Mouse (Mus musculus): ENCODE results near the gene Olfr446. TPM values are rescaled to one million over a fixed set of nuclear protein-coding genes. Genes with fewer than 3 reads are reported as not detected.

Gene Olfr446
- not detected in 2 replicates for polyA plus RNA-seq (2015; fragmentation: Nextera tagmentation; extraction: Ambion mirVana)

GRCm38 (mm10) chr6:42921077-42921476 lies at the start of gene Olfr446:
Gene Olfr446 (plus strand): TSS chr6:42921377.
- no peak within 1 kb of the TSS for H3K4me2 ChIP-seq
- H3K36me3 ChIP-seq = no peaks in the 10 kb centered on the region
- H3K27ac ChIP-seq = no peak within 1 kb of the TSS
- no peaks in the 10 kb centered on the region for H3K27me3 ChIP-seq
- no peaks in the 10 kb centered on the region for H3K4me1 ChIP-seq (replicated peaks)
- 64% methylated on average over 2 of the region's 2 CpGs for WGBS
- H3K9me3 ChIP-seq = no peaks in the 10 kb centered on the region
- ATAC-seq (ENCODE audit: low FRiP score) = no peak
- no peak within 1 kb of the TSS for H3K4me3 ChIP-seq
- no peak within 1 kb of the TSS for H3K9ac ChIP-seq

GRCm38 (mm10) chr6:42876323-42876722 lies 44.9 kb upstream of the Olfr446 start:
- Histone ChIP-seq H3K4me3 (no peak overlapping the region), H3K27me3 (no peaks in the 10 kb centered on the region), H3K9ac (no peak overlapping the region), H3K36me3 (no peaks in the 10 kb centered on the region), H3K4me2 (no peak overlapping the region), H3K4me1 (replicated peaks) (no peaks in the 10 kb centered on the region), H3K27ac (no peak overlapping the region), H3K9me3 (no peaks in the 10 kb centered on the region)
- ATAC-seq (ENCODE audit: low FRiP score) = no peak

- ATAC-seq (ENCODE audit: low FRiP score) = no peak
These were observed 31.0 kb upstream of the Olfr446 start, which contains the start of gene Olfr448 for GRCm38 (mm10) chr6:42890141-42890540. Gene Olfr448 (plus strand): TSS chr6:42890441.

GRCm38 (mm10) chr6:42900345-42900744 lies 20.8 kb upstream of the Olfr446 start:
- no peak for ATAC-seq (ENCODE audit: low FRiP score)
- Histone ChIP-seq H3K27ac (no peak overlapping the region), H3K4me1 (replicated peaks) (no peaks in the 10 kb centered on the region), H3K27me3 (no peaks in the 10 kb centered on the region), H3K4me2 (no peak overlapping the region), H3K36me3 (no peaks in the 10 kb centered on the region), H3K9me3 (no peaks in the 10 kb centered on the region), H3K4me3 (no peak overlapping the region), H3K9ac (no peak overlapping the region)
- WGBS = 26% methylated on average over 1 of the region's 1 CpGs

More at GRCm38 (mm10) chr6:42890141-42890540, 31.0 kb upstream of the Olfr446 start, which contains the start of gene Olfr448:
- H3K27me3 ChIP-seq = no peaks in the 10 kb centered on the region
- no peaks in the 10 kb centered on the region for H3K36me3 ChIP-seq
- WGBS = 97% methylated on average over 1 of the region's 1 CpGs
- no peak within 1 kb of the TSS for H3K9ac ChIP-seq
- H3K9me3 ChIP-seq = no peaks in the 10 kb centered on the region
- no peaks in the 10 kb centered on the region for H3K4me1 ChIP-seq (replicated peaks)
- H3K4me3 ChIP-seq = no peak within 1 kb of the TSS
- H3K27ac ChIP-seq = no peak within 1 kb of the TSS
- H3K4me2 ChIP-seq = no peak within 1 kb of the TSS

GRCm38 (mm10) chr6:42908578-42908977 lies 12.6 kb upstream of the Olfr446 start, which contains the start of gene Olfr447:
Gene Olfr447 (plus strand): TSS chr6:42908878.
- no peak for ATAC-seq (ENCODE audit: low FRiP score)
- Histone ChIP-seq H3K27me3 (no peaks in the 10 kb centered on the region), H3K4me1 (replicated peaks) (no peaks in the 10 kb centered on the region), H3K9me3 (no peaks in the 10 kb centered on the region), H3K4me3 (no peak within 1 kb of the TSS), H3K36me3 (no peaks in the 10 kb centered on the region), H3K4me2 (no peak within 1 kb of the TSS), H3K9ac (no peak within 1 kb of the TSS), H3K27ac (no peak within 1 kb of the TSS)

- no peak within 1 kb of the TSS for H3K9ac ChIP-seq
- no peaks in the 10 kb centered on the region for H3K36me3 ChIP-seq
- peaks cover 5% of the 10 kb centered on the region; the same call in 1 of the 2 replicates for H3K9me3 ChIP-seq
- ATAC-seq (ENCODE audit: low FRiP score) = no peak
- H3K4me2 ChIP-seq = no peak within 1 kb of the TSS
- whole genome bisulfite sequencing = 85% methylated on average over 1 of the region's 1 CpGs
- H3K27ac ChIP-seq = no peak within 1 kb of the TSS
- H3K27me3 ChIP-seq = no peaks in the 10 kb centered on the region
- no peaks in the 10 kb centered on the region for H3K4me1 ChIP-seq (replicated peaks)
- no peak within 1 kb of the TSS for H3K4me3 ChIP-seq
These were observed 27.6 kb downstream of the Olfr446 start, which contains the start of gene Olfr444 for GRCm38 (mm10) chr6:42948767-42949166. Gene Olfr444 (plus strand): TSS chr6:42949067.

GRCm38 (mm10) chr6:42980377-42980776 lies 59.2 kb downstream of the Olfr446 start:
- no peaks in the 10 kb centered on the region for H3K36me3 ChIP-seq
- no peak overlapping the region for H3K9ac ChIP-seq
- no peak for ATAC-seq (ENCODE audit: low FRiP score)
- no peak overlapping the region for H3K27ac ChIP-seq
- H3K27me3 ChIP-seq = no peaks in the 10 kb centered on the region
- no peak overlapping the region for H3K4me3 ChIP-seq
- no peaks in the 10 kb centered on the region for H3K4me1 ChIP-seq (replicated peaks)
- no peaks in the 10 kb centered on the region for H3K9me3 ChIP-seq
- H3K4me2 ChIP-seq = no peak overlapping the region

Other genes with a start within 250 kb of the Olfr446 start
- gene Tcaf1, start 211.3 kb upstream of the Olfr446 start, polyA plus RNA-seq (2015; fragmentation: Nextera tagmentation; extraction: Ambion mirVana) = 224 and 234 TPM in 2 replicates
- not detected in 2 replicates for gene Olfr453, start 182.0 kb upstream of the Olfr446 start, polyA plus RNA-seq (2015; fragmentation: Nextera tagmentation; extraction: Ambion mirVana)
- not detected in 2 replicates for gene Olfr38, start 165.0 kb upstream of the Olfr446 start, polyA plus RNA-seq (2015; fragmentation: Nextera tagmentation; extraction: Ambion mirVana)
- not detected in 2 replicates for gene Olfr452, start 136.3 kb upstream of the Olfr446 start, polyA plus RNA-seq (2015; fragmentation: Nextera tagmentation; extraction: Ambion mirVana)
- not detected in 2 replicates for gene Olfr450, start 109.4 kb upstream of the Olfr446 start, polyA plus RNA-seq (2015; fragmentation: Nextera tagmentation; extraction: Ambion mirVana)
- gene Olfr449, start 87.0 kb upstream of the Olfr446 start, polyA plus RNA-seq (2015; fragmentation: Nextera tagmentation; extraction: Ambion mirVana) = not detected in 2 replicates
- not detected in 2 replicates for gene Olfr448, start 30.9 kb upstream of the Olfr446 start, polyA plus RNA-seq (2015; fragmentation: Nextera tagmentation; extraction: Ambion mirVana)
- gene Olfr447, start 12.5 kb upstream of the Olfr446 start, polyA plus RNA-seq (2015; fragmentation: Nextera tagmentation; extraction: Ambion mirVana) = not detected in 2 replicates
- not detected in 2 replicates for gene Olfr444, start 27.7 kb downstream of the Olfr446 start, polyA plus RNA-seq (2015; fragmentation: Nextera tagmentation; extraction: Ambion mirVana)
- gene Olfr441, start 185.0 kb downstream of the Olfr446 start, polyA plus RNA-seq (2015; fragmentation: Nextera tagmentation; extraction: Ambion mirVana) = not detected in 2 replicates
- gene Olfr237-ps1, start 225.2 kb downstream of the Olfr446 start, polyA plus RNA-seq (2015; fragmentation: Nextera tagmentation; extraction: Ambion mirVana) = not detected in 2 replicates
- gene Olfr437, start 241.9 kb downstream of the Olfr446 start, polyA plus RNA-seq (2015; fragmentation: Nextera tagmentation; extraction: Ambion mirVana) = not detected in 2 replicates

All from hindbrain, embryonic 13.5 days (tissue).